Mouse (Mus musculus) megakaryocyte, embryonic 14.5 days (primary cell): ENCODE measurements around the gene Dpp7.

Experiments
- FLI1 ChIP-seq: IDR thresholded peaks from 2 replicates; pipeline ENCODE4 v1.6.1; 2012; ENCODE audit warnings: low read length, inconsistent platforms, mixed read lengths
- GATA1 ChIP-seq: IDR thresholded peaks from 3 replicates; pipeline ENCODE4 v1.6.1; 2012; ENCODE audit warnings: mixed read lengths, low read length, inconsistent platforms, borderline replicate concordance

GRCm38 (mm10) chr2:25364313-25364712 lies 8.2 kb upstream of the Dpp7 start:
- no peak for TF ChIP-seq GATA1
- TF ChIP-seq FLI1: no peak
